In the genomic region with DNA sequence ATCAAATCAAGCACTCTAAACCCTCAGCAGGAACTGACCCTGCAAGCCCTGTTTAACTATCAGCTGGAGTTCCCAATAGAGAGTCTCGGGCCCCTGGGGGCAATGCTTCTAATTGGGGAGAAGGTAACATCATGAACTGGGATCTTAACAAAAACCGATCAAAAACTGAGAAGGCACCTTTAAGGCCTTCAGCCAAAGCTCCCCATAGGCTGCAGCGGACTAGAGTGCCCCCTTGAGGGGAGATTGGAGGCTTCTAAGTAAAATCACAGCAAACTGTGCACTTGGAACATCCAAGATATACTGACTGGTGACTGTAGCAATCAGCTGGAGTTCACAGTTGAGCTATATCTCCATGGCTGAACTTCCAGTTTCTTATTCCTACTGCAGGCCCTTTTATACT, we compare ENCODE assay signal across 10 mouse cellular contexts.
A peak's percentile ranks its signal among the peaks of the same experiment; 100 is the strongest.
DNase-seq lines count a peak whose midpoint lies in the region; ATAC-seq lines count a peak whose summit lies in the region.
"Had no signal": no experiment of that assay in that cellular context is flagged by ENCODE, and none has a peak within 500 bp of the region (broad histone marks: within the 10 kb centered on the region; RNA-seq: fewer than 3 reads in every experiment).

No protein-coding gene starts in this region.

- no peak overlapping the region for H3K9ac ChIP-seq in intestine, embryonic 14.5 days (ENCODE audit: low read length)
- H3K9ac ChIP-seq in intestine, embryonic 15.5 days = no peak overlapping the region

- 23% methylated on average over 3 of the region's 3 CpGs for WGBS in intestine, embryonic 14.5 days
- 26% methylated on average over 3 of the region's 3 CpGs for WGBS in intestine, embryonic 15.5 days

- no peak overlapping the region for H3K4me2 ChIP-seq in intestine, embryonic 14.5 days (ENCODE audit: low read length)
- H3K4me2 ChIP-seq in intestine, embryonic 15.5 days (replicated peaks) = no peak overlapping the region

- no peaks in the 10 kb centered on the region for H3K4me1 ChIP-seq in intestine, embryonic 14.5 days (replicated peaks; ENCODE audit: control insufficient read depth, insufficient read depth, low read length)
- no peaks in the 10 kb centered on the region for H3K4me1 ChIP-seq in intestine, embryonic 15.5 days (replicated peaks)

- no peak overlapping the region for H3K4me3 ChIP-seq in intestine, embryonic 14.5 days (ENCODE audit: low read depth, low read length)
- no peak overlapping the region for H3K4me3 ChIP-seq in intestine, embryonic 15.5 days (replicated peaks)

- peak; percentile 52 for DNase-seq in intestine, embryonic 14.5 days (ENCODE audit: low spot score)
- peak; percentile 7 for DNase-seq in ovary, postnatal 14 days (ENCODE audit: low spot score)
- DNase-seq in ovary, postnatal 10 days (ENCODE audit: low spot score) = no peak
- peak; percentile 22 for DNase-seq in brain, adult 2 months (ENCODE audit: low read depth, low spot score)
- DNase-seq in retina, postnatal 1 day = peak; percentile 31
- DNase-seq in heart, postnatal 4 days = no peak
- DNase-seq in cerebellum, adult 11 months = no peak
- DNase-seq: cerebellum, adult 9-11 months; right cerebral cortex, postnatal 25 days had no signal

- H3K27me3 ChIP-seq in intestine, embryonic 14.5 days (replicated peaks; ENCODE audit: control insufficient read depth, insufficient read depth, low read length) = no peaks in the 10 kb centered on the region
- H3K27me3 ChIP-seq in intestine, embryonic 15.5 days (replicated peaks) = no peaks in the 10 kb centered on the region

- no peak for ATAC-seq in intestine, embryonic 14.5 days (replicated peaks; ENCODE audit: low FRiP score, low TSS enrichment, low read depth)
- no peak for ATAC-seq in intestine, embryonic 15.5 days

- no peaks in the 10 kb centered on the region for H3K36me3 ChIP-seq in intestine, embryonic 14.5 days (ENCODE audit: control insufficient read depth, insufficient read depth, low read length)
- no peaks in the 10 kb centered on the region for H3K36me3 ChIP-seq in intestine, embryonic 15.5 days

- no peak overlapping the region for H3K27ac ChIP-seq in intestine, embryonic 14.5 days (ENCODE audit: low read depth)
- no peak overlapping the region for H3K27ac ChIP-seq in intestine, embryonic 15.5 days

- no peaks in the 10 kb centered on the region for H3K9me3 ChIP-seq in intestine, embryonic 14.5 days (ENCODE audit: control insufficient read depth, low read length)
- no peaks in the 10 kb centered on the region for H3K9me3 ChIP-seq in intestine, embryonic 15.5 days

Comparison
In these comparisons a context has a peak if more than half of its experiments do, and no peak if none do; other contexts are left out.
1. DNase-seq: peak in intestine, embryonic 14.5 days (single experiment), ovary, postnatal 14 days (single experiment), brain, adult 2 months (single experiment) and retina, postnatal 1 day (single experiment); none in ovary, postnatal 10 days (single experiment), heart, postnatal 4 days (single experiment) and cerebellum, adult 11 months (single experiment).